8 mouse cellular contexts compared by ENCODE assay signal in the genomic region with DNA sequence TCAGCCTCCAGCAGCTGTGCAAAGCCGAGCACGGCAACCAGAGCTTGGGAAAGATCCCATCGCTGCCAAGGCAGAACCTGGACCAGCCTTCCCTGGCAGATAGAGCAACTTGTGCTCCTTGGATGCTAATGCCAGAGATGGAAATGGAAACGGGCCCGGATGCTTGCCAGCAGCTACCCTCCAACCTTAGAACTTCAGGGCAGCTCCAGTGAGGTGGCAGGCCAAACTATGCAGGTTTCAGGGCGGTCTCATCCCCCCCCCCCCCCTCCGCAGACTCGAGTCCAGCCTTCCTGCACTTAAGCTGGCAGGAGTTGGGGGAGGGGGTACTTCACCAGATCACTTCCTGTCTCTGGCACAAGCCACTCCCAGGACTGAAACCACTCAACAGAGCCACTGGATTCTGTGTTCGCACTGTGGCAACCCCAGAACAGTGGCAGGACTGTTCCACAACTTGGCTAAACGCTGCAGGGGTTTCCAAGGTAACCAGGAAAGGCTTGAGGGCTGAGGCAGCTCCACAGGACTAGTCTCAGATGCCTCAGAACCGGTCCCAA. TPM values are rescaled to one million over a fixed set of nuclear protein-coding genes. Genes with fewer than 3 reads are reported as not detected.
DNase-seq lines count a peak whose midpoint lies in the region; ATAC-seq and TF ChIP-seq lines count a peak whose summit lies in the region.

No protein-coding gene starts in this region.

- no peak for TF ChIP-seq CTCF in kidney, postnatal 0 days (IDR thresholded peaks at IDR 0.05; ENCODE audit: low read depth)

- no peaks in the 10 kb centered on the region for H3K4me1 ChIP-seq in kidney, postnatal 0 days (replicated peaks; ENCODE audit: insufficient read depth, low read length)
- peaks cover 26% of the 10 kb centered on the region for H3K4me1 ChIP-seq in midbrain, embryonic 11.5 days (ENCODE audit: control insufficient read depth, insufficient read depth, low read length)

- no peaks in the 10 kb centered on the region for H3K36me3 ChIP-seq in kidney, postnatal 0 days (ENCODE audit: insufficient read depth, low read length)
- H3K36me3 ChIP-seq in midbrain, embryonic 11.5 days (ENCODE audit: control insufficient read depth, insufficient read depth, low read length): no peaks in the 10 kb centered on the region

- no peak overlapping the region for H3K27ac ChIP-seq in kidney, postnatal 0 days
- no peak overlapping the region for H3K27ac ChIP-seq in midbrain, embryonic 11.5 days (ENCODE audit: low read depth, low read length)

- H3K27me3 ChIP-seq in kidney, postnatal 0 days (ENCODE audit: insufficient read depth, low read length): no peaks in the 10 kb centered on the region
- H3K27me3 ChIP-seq in midbrain, embryonic 11.5 days (ENCODE audit: control insufficient read depth, insufficient read depth, low read length): no peaks in the 10 kb centered on the region

- 0 out of 2 replicates have a peak overlapping the region, but pooled peaks have one; percentile 18 for H3K9ac ChIP-seq in kidney, postnatal 0 days (ENCODE audit: low read depth, low read length)
- no peak overlapping the region for H3K9ac ChIP-seq in midbrain, embryonic 11.5 days (ENCODE audit: low read length)

- 0 out of 2 replicates have a peak, but pooled peaks have one; percentile 12 for ATAC-seq in kidney, postnatal 0 days (replicated peaks; ENCODE audit: low FRiP score, low read depth)
- peak; percentile 54 for ATAC-seq in midbrain, embryonic 11.5 days (ENCODE audit: low FRiP score)

- no peak for DNase-seq in kidney, postnatal 0 days (ENCODE audit: low spot score)
- DNase-seq in kidney, postnatal 14 days: no peak
- DNase-seq in cerebellum, postnatal 36 days: peak; percentile 41 to 53
- DNase-seq in frontal cortex, postnatal 36 days (ENCODE audit: low spot score in 2 of 2): peak; percentile 78 to 82
- peak; percentile 80 for DNase-seq in left cerebral cortex, adult 11 months (ENCODE audit: low spot score)
- no peak for DNase-seq in midbrain, embryonic 11.5 days (ENCODE audit: low spot score, missing footprints)
- DNase-seq in spleen, postnatal 14 days (ENCODE audit: low spot score in 2 of 2): no peak
- no peak for DNase-seq in testis, postnatal 10 days (ENCODE audit: low spot score)

- H3K9me3 ChIP-seq in kidney, postnatal 0 days (replicated peaks; ENCODE audit: low read length): no peaks in the 10 kb centered on the region
- H3K9me3 ChIP-seq in midbrain, embryonic 11.5 days (ENCODE audit: control insufficient read depth, low read length): no peaks in the 10 kb centered on the region

- 47% methylated on average over 8 of the region's 11 CpGs for WGBS in kidney, postnatal 0 days
- 49% methylated on average over 11 of the region's 11 CpGs for WGBS in midbrain, embryonic 11.5 days

- H3K4me3 ChIP-seq in kidney, postnatal 0 days (replicated peaks; ENCODE audit: low read depth, low read length): no peak overlapping the region
- H3K4me3 ChIP-seq in midbrain, embryonic 11.5 days (ENCODE audit: low read depth, low read length): no peak overlapping the region

- no peak overlapping the region for H3K4me2 ChIP-seq in kidney, postnatal 0 days (ENCODE audit: low read length)
- H3K4me2 ChIP-seq in midbrain, embryonic 11.5 days: no peak overlapping the region

RNA-seq across cellular contexts. Expression of a gene that starts 26.9 kb away (rescaled TPM):
- 0.11 and 0.22 TPM in 2 replicates for polyA plus RNA-seq in kidney, postnatal 0 days (2015; fragmentation: Nextera tagmentation; extraction: Ambion mirVana)
- polyA plus RNA-seq in midbrain, embryonic 11.5 days (2014; fragmentation: Nextera tagmentation; extraction: Ambion mirVana): 1.9 and 2.5 TPM in 2 replicates

RNA-seq across cellular contexts. Expression of a gene that starts 33.1 kb away (rescaled TPM):
- 1.9 and 2.0 TPM in 2 replicates for polyA plus RNA-seq in kidney, postnatal 0 days (2015; fragmentation: Nextera tagmentation; extraction: Ambion mirVana)
- 0.41 and 0.56 TPM in 2 replicates for polyA plus RNA-seq in midbrain, embryonic 11.5 days (2014; fragmentation: Nextera tagmentation; extraction: Ambion mirVana)

Comparison
In these comparisons a context has a peak if more than half of its experiments do, and no peak if none do; other contexts are left out.
1. DNase-seq: peak in cerebellum, postnatal 36 days (2 of 2), frontal cortex, postnatal 36 days (2 of 2) and left cerebral cortex, adult 11 months (single experiment); none in kidney, postnatal 0 days (single experiment), kidney, postnatal 14 days (single experiment), midbrain, embryonic 11.5 days (single experiment), spleen, postnatal 14 days (0 of 2) and testis, postnatal 10 days (single experiment).